Mouse (Mus musculus): ENCODE data around the gene Zc3h12c. TPM values are rescaled to one million over a fixed set of nuclear protein-coding genes. Genes with fewer than 3 reads are reported as not detected.

The Zc3h12c gene
- total and polyA plus RNA-seq, 3 experiments: 1.3 TPM; not detected in 1

- H3K36me3 ChIP-seq (ENCODE audit: control insufficient read depth in 1 of 2, insufficient read depth in 2 of 2, low read length in 2 of 2): no peaks in the 10 kb centered on the region
- DNase-seq (ENCODE audit: low read depth, low spot score): no peak
- H3K79me2 ChIP-seq (ENCODE audit: control insufficient read depth, insufficient read depth, low read length, poor library complexity): no peaks in the 10 kb centered on the region
- no peak overlapping the region for H3K4me3 ChIP-seq (ENCODE audit: control insufficient read depth in 1 of 2, insufficient read depth in 1 of 2, low read depth in 2 of 2, low read length in 2 of 2)
- TF ChIP-seq SMC3 (IDR thresholded peaks at IDR 0.05; ENCODE audit: low read depth, low read length): no peak
- no peak for TF ChIP-seq POLR2AphosphoS2 (IDR thresholded peaks at IDR 0.05; ENCODE audit: low read length)
- no peak for TF ChIP-seq CTCF (IDR thresholded peaks at IDR 0.05 in 2 of 3, conservative IDR thresholded peaks at IDR 0.05 in 1 of 3; ENCODE audit: control insufficient read depth in 1 of 3, insufficient read depth in 1 of 3, low read depth in 2 of 3, low read length in 3 of 3, poor library complexity in 1 of 3, severe bottlenecking in 1 of 3)
- TF ChIP-seq GATA1 (IDR thresholded peaks at IDR 0.05; ENCODE audit: low read depth, low read length): no peak
- no peak for TF ChIP-seq POLR2AphosphoS5 (IDR thresholded peaks at IDR 0.05; ENCODE audit: borderline replicate concordance, low read depth, low read length)
- no peak for TF ChIP-seq MYB (IDR thresholded peaks at IDR 0.05; ENCODE audit: low read depth, low read length)
- TF ChIP-seq MYC (IDR thresholded peaks at IDR 0.05; ENCODE audit: low read depth, low read length): no peak
- TF ChIP-seq BHLHE40 (IDR thresholded peaks at IDR 0.05; ENCODE audit: borderline replicate concordance, low read depth, low read length): no peak
- H3K9me3 ChIP-seq (replicated peaks; ENCODE audit: insufficient read depth, low read length): no peaks in the 10 kb centered on the region
- H3K4me1 ChIP-seq (ENCODE audit: control insufficient read depth in 1 of 2, insufficient read depth in 2 of 2, low read length in 2 of 2): no peaks in the 10 kb centered on the region
- H3K27ac ChIP-seq (ENCODE audit: control insufficient read depth, low read depth, low read length): no peak overlapping the region
- H3K9ac ChIP-seq (ENCODE audit: control insufficient read depth, low read depth, low read length, poor library complexity, severe bottlenecking): no peak overlapping the region
- peaks cover 7% of the 10 kb centered on the region in 2 experiments for H3K27me3 ChIP-seq (ENCODE audit: control insufficient read depth in 1 of 2, insufficient read depth in 2 of 2, low read length in 2 of 2)
Measured at GRCm38 (mm10) chr9:52203189-52203588, 34.8 kb upstream of the Zc3h12c start.

DNA sequence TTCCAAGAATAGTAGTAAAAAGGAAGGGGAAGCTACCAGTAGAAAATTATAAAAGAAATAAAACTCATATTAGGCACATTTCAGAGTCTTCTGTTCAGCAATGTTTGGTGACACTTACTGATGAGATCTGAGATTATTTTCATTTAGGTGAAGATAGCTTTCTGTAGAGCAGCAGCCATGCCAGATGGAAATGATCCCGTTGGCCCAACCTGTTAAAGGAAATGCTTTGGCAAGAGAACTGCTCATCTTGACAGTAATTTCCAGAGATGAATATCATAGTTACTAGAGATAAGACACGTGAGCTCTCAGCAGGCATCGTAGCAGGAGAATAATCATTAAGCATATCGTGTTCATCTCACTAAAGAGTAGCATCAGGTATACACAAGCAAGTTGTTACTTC is 31.9 kb upstream of the Zc3h12c start:
- Histone ChIP-seq H3K27me3 (ENCODE audit: control insufficient read depth in 1 of 2, insufficient read depth in 2 of 2, low read length in 2 of 2) (peaks cover 4% of the 10 kb centered on the region in 2 experiments), H3K36me3 (ENCODE audit: control insufficient read depth in 1 of 2, insufficient read depth in 2 of 2, low read length in 2 of 2) (no peaks in the 10 kb centered on the region), H3K9me3 (replicated peaks; ENCODE audit: insufficient read depth, low read length) (no peaks in the 10 kb centered on the region), H3K4me3 (ENCODE audit: control insufficient read depth in 1 of 2, insufficient read depth in 1 of 2, low read depth in 2 of 2, low read length in 2 of 2) (no peak overlapping the region), H3K4me1 (ENCODE audit: control insufficient read depth in 1 of 2, insufficient read depth in 2 of 2, low read length in 2 of 2) (no peaks in the 10 kb centered on the region), H3K27ac (ENCODE audit: control insufficient read depth, low read depth, low read length) (no peak overlapping the region), H3K9ac (ENCODE audit: control insufficient read depth, low read depth, low read length, poor library complexity, severe bottlenecking) (no peak overlapping the region), H3K79me2 (ENCODE audit: control insufficient read depth, insufficient read depth, low read length, poor library complexity) (no peaks in the 10 kb centered on the region)
- no peak for DNase-seq (ENCODE audit: low read depth, low spot score)
- no peak for TF ChIP-seq MAFK (IDR thresholded peaks at IDR 0.05; ENCODE audit: borderline replicate concordance, low read depth, low read length)
- TF ChIP-seq POLR2A (IDR thresholded peaks at IDR 0.05; ENCODE audit: control insufficient read depth in 1 of 2, insufficient read depth in 1 of 2, low read depth in 1 of 2, low read length in 2 of 2, poor library complexity in 1 of 2): no peak
- no peak for TF ChIP-seq TAL1 (IDR thresholded peaks at IDR 0.05; ENCODE audit: low read length)
- no peak for TF ChIP-seq RAD21 (IDR thresholded peaks at IDR 0.05; ENCODE audit: low read depth, low read length)
- TF ChIP-seq MAZ (IDR thresholded peaks at IDR 0.05; ENCODE audit: low read depth, low read length): no peak
- no peak for TF ChIP-seq RCOR1 (IDR thresholded peaks at IDR 0.05; ENCODE audit: low read depth, low read length)
- no peak for TF ChIP-seq SMC3 (IDR thresholded peaks at IDR 0.05; ENCODE audit: low read depth, low read length)
- no peak for TF ChIP-seq JUND (IDR thresholded peaks at IDR 0.05; ENCODE audit: low read depth, low read length)
- no peak for TF ChIP-seq ELF1 (IDR thresholded peaks at IDR 0.05; ENCODE audit: low read depth, low read length)
- no peak for TF ChIP-seq GABPA (IDR thresholded peaks at IDR 0.05; ENCODE audit: low read depth, low read length)
- no peak for TF ChIP-seq TCF12 (IDR thresholded peaks at IDR 0.05; ENCODE audit: low read depth, low read length)
- TF ChIP-seq TBP (IDR thresholded peaks at IDR 0.05; ENCODE audit: low read depth, low read length): no peak
- no peak for TF ChIP-seq ZKSCAN1 (IDR thresholded peaks at IDR 0.05; ENCODE audit: low read depth, low read length)
- no peak for TF ChIP-seq ETS1 (IDR thresholded peaks at IDR 0.05; ENCODE audit: low read depth, low read length)
- no peak for TF ChIP-seq MEF2A (IDR thresholded peaks at IDR 0.05; ENCODE audit: extremely low read depth, insufficient replicate concordance, low read depth, low read length, poor library complexity, severe bottlenecking)
- no peak for TF ChIP-seq MYB (IDR thresholded peaks at IDR 0.05; ENCODE audit: low read depth, low read length)
- TF ChIP-seq GATA1 (IDR thresholded peaks at IDR 0.05; ENCODE audit: low read depth, low read length): no peak
- no peak for TF ChIP-seq POLR2AphosphoS2 (IDR thresholded peaks at IDR 0.05; ENCODE audit: low read length)

Data from MEL (cell line).